Mouse (Mus musculus) myocyte (in vitro differentiated cells): ENCODE data around the gene Pcp4l1.

Experiments used
- MAX ChIP-seq: IDR thresholded peaks from one replicate; pipeline ENCODE4 v1.6.1; 2011; ENCODE audit warnings: low read depth, mild to moderate bottlenecking, control low read depth
- MYOG ChIP-seq, 3 experiments: IDR thresholded peaks; one replicate each; pipeline ENCODE4 v1.6.1; 2011; ENCODE audit warnings: control low read depth in 2 of 3, low read depth in 2 of 3, mild to moderate bottlenecking in 2 of 3; ENCODE audit not compliant: insufficient read length in 2 of 3, control insufficient read depth in 1 of 3, insufficient read depth in 1 of 3
- POLR2A ChIP-seq: IDR thresholded peaks from one replicate; pipeline ENCODE4 v1.6.1; 2011; ENCODE audit warnings: low read depth, mild to moderate bottlenecking, control low read depth, moderate library complexity; ENCODE audit not compliant: insufficient read length
- SRF ChIP-seq: IDR thresholded peaks from one replicate; pipeline ENCODE4 v1.6.1; 2011; ENCODE audit warnings: low read depth; ENCODE audit not compliant: control insufficient read depth, insufficient read length
- TCF12 ChIP-seq: IDR thresholded peaks from one replicate; pipeline ENCODE4 v1.6.1; 2011; ENCODE audit warnings: mild to moderate bottlenecking, control low read depth; ENCODE audit not compliant: poor library complexity, insufficient read depth, severe bottlenecking
- TCF3 ChIP-seq: IDR thresholded peaks from one replicate; pipeline ENCODE4 v1.6.1; 2011; ENCODE audit warnings: low read depth, control low read depth; ENCODE audit not compliant: insufficient read length
- USF1 ChIP-seq: IDR thresholded peaks from one replicate; pipeline ENCODE4 v1.6.1; 2011; ENCODE audit warnings: low read depth, mild to moderate bottlenecking, control low read depth, moderate library complexity

- no peak for TF ChIP-seq TCF12
- no peak for TF ChIP-seq MAX
- no peak for TF ChIP-seq POLR2A
- TF ChIP-seq TCF3: no peak
- no peak for TF ChIP-seq MYOG (IDR thresholded peaks at IDR 0.05; ENCODE audit: control insufficient read depth in 1 of 3, insufficient read depth in 1 of 3, insufficient read length in 2 of 3, low read depth in 2 of 3)
- TF ChIP-seq USF1: no peak
- TF ChIP-seq SRF: no peak
These were observed 1.9 kb downstream of the Pcp4l1 start for GRCm38 (mm10) chr1:171193911-171194830.
